Mouse (Mus musculus): ENCODE measurements around the gene Isca1.

GRCm38 (mm10) chr13:59811581-59811980 is 42.0 kb upstream of the Isca1 start:
- TF ChIP-seq CTCF (IDR thresholded peaks at IDR 0.05; ENCODE audit: borderline replicate concordance, extremely low read depth, insufficient read depth, insufficient read length) (no peak), POLR2A (IDR thresholded peaks at IDR 0.05; ENCODE audit: borderline replicate concordance, extremely low read depth, insufficient read depth, insufficient read length, poor library complexity, severe bottlenecking) (no peak)

All from brain, embryonic 14.5 days (tissue).